ENCODE assay signal across 8 mouse cellular contexts in genomic region chr10:99203577-99204487, GRCm38 (mm10). TPM values are rescaled to one million over a fixed set of nuclear protein-coding genes. Genes with fewer than 3 reads are reported as not detected.
A peak's percentile ranks its signal among the peaks of the same experiment; 100 is the strongest.
DNase-seq lines count a peak whose midpoint lies in the region; ATAC-seq and TF ChIP-seq lines count a peak whose summit lies in the region.

No protein-coding gene starts in this region.

- no peak for DNase-seq in cerebellum, adult 2 months
- no peak for DNase-seq in cerebellum, adult 11 months
- peak; percentile 64 for DNase-seq in embryo, embryonic 10 days (ENCODE audit: low spot score)
- peak; percentile 25 to 65 for DNase-seq in kidney, postnatal 36 days
- no peak for DNase-seq in right cerebral cortex, postnatal 4 days
- DNase-seq in left cerebral cortex, adult 9 months (ENCODE audit: low spot score in 2 of 2): no peak

- H3K9me3 ChIP-seq in heart, embryonic 15.5 days (replicated peaks): no peaks in the 10 kb centered on the region

- TF ChIP-seq CTCF in cerebellum, adult 2 months (IDR thresholded peaks at IDR 0.05; ENCODE audit: borderline replicate concordance, insufficient read depth, low read depth, low read length): no peak

- 0 out of 2 replicates have a peak, but pooled peaks cover 2% of the 10 kb centered on the region for H3K4me1 ChIP-seq in cerebellum, adult 2 months (ENCODE audit: control insufficient read depth, insufficient read depth, low read length)
- peaks cover 16% of the 10 kb centered on the region for H3K4me1 ChIP-seq in heart, embryonic 15.5 days (replicated peaks)

- peak overlapping the region; percentile 76 for H3K4me2 ChIP-seq in heart, embryonic 15.5 days

- no peaks in the 10 kb centered on the region for H3K27me3 ChIP-seq in cerebellum, adult 2 months (ENCODE audit: control insufficient read depth, insufficient read depth, low read length)
- H3K27me3 ChIP-seq in heart, embryonic 15.5 days: no peaks in the 10 kb centered on the region

- H3K27ac ChIP-seq in cerebellum, adult 2 months (ENCODE audit: insufficient read depth, low read length): no peak overlapping the region
- peak overlapping the region; percentile 79 for H3K27ac ChIP-seq in heart, embryonic 15.5 days

- no peak for TF ChIP-seq POLR2A in cerebellum, adult 2 months (IDR thresholded peaks at IDR 0.05; ENCODE audit: borderline replicate concordance, insufficient read depth, low read length)

- WGBS in cerebellum, adult 2 months: 13% methylated on average over 29 of the region's 29 CpGs
- 2% methylated on average over 29 of the region's 29 CpGs for WGBS in heart, embryonic 15.5 days

- H3K9ac ChIP-seq in heart, embryonic 15.5 days: peak overlapping the region; percentile 52

- H3K36me3 ChIP-seq in heart, embryonic 15.5 days: no peaks in the 10 kb centered on the region

- ATAC-seq in heart, embryonic 15.5 days (replicated peaks; ENCODE audit: insufficient number of reproducible peaks, insufficient read depth, low FRiP score, low read depth): peak; percentile 63
- peak; percentile 45 for ATAC-seq in megakaryocyte-erythroid progenitor cell, adult 5-6 weeks (replicated peaks; ENCODE audit: low FRiP score, low TSS enrichment, poor library complexity, severe bottlenecking)

- peak overlapping the region; percentile 52 for H3K4me3 ChIP-seq in cerebellum, adult 2 months (replicated peaks; ENCODE audit: insufficient read depth, low read depth, low read length)
- H3K4me3 ChIP-seq in heart, embryonic 15.5 days: peak overlapping the region; percentile 43

RNA-seq across cellular contexts. Expression of gene Dusp6, which starts 59.2 kb away (rescaled TPM):
- polyA plus RNA-seq in cerebellum, adult 2 months (2012; rRNA removed): 20.2 and 20.5 TPM in 2 replicates
- polyA plus RNA-seq in heart, embryonic 15.5 days (2015; fragmentation: Nextera tagmentation; extraction: Ambion mirVana): 34.9 and 40.4 TPM in 2 replicates
- total RNA-seq in megakaryocyte-erythroid progenitor cell, adult 5-6 weeks (2014; fragmentation: Nextera tagmentation): 5.4 and 14.8 TPM in 2 replicates
- total RNA-seq in megakaryocyte-erythroid progenitor cell, adult 5-6 weeks (2017): 20.6 and 20.9 TPM in 2 replicates

Comparison
In these comparisons a context has a peak if more than half of its experiments do, and no peak if none do; other contexts are left out.
1. DNase-seq: peak in embryo, embryonic 10 days (single experiment) and kidney, postnatal 36 days (2 of 2); none in cerebellum, adult 2 months (0 of 2), cerebellum, adult 11 months (single experiment), right cerebral cortex, postnatal 4 days (single experiment) and left cerebral cortex, adult 9 months (0 of 2).